Mouse (Mus musculus) large intestine, adult 2 months (tissue): ENCODE results near the gene Gpm6b. TPM values are rescaled to one million over a fixed set of nuclear protein-coding genes. Genes with fewer than 3 reads are reported as not detected.

ENCODE experiments used
- DNase-seq: peaks from one replicate; pipeline ENCODE4 v3.0.0-alpha.2; 2012; ENCODE audit warnings: low read depth, low spot score
- WGBS: fragments of 180-500 bp; shearing (Covaris S2); methylation state at CpG from one replicate; pipeline ENCODE4 v1.1.7; 2018; 5-methylcytosine and 5-hydroxymethylcytosine counted together
- polyA plus RNA-seq: library from polyadenylated mRNA; depleted of rRNA; stranded (reverse); fragments of >200 nt; gene quantifications from 2 replicates; pipeline ENCODE4 v1.2.3, GENCODE M21; 2012

The Gpm6b gene
- polyA plus RNA-seq, 1 experiment = 1.3 TPM

GRCm38 (mm10) chrX:166293465-166293864 lies 54.8 kb downstream of the Gpm6b start:
- no peak for DNase-seq
- WGBS = 89% methylated on average over 3 of the region's 3 CpGs

GRCm38 (mm10) chrX:166302791-166303190 lies 64.1 kb downstream of the Gpm6b start:
- no peak for DNase-seq
- WGBS = 25% methylated on average over 2 of the region's 2 CpGs

- 84% methylated on average over 2 of the region's 2 CpGs for WGBS
- DNase-seq = no peak
Measured at GRCm38 (mm10) chrX:166304355-166304754, 65.6 kb downstream of the Gpm6b start.

- WGBS = 86% methylated on average over 7 of the region's 7 CpGs
- no peak for DNase-seq
Measured at GRCm38 (mm10) chrX:166307437-166308222, 68.9 kb downstream of the Gpm6b start.

GRCm38 (mm10) chrX:166308798-166309197 lies 70.1 kb downstream of the Gpm6b start:
- no peak for DNase-seq
- WGBS = 26% methylated on average over 1 of the region's 1 CpGs

- 65% methylated on average over 1 of the region's 1 CpGs for WGBS
- no peak for DNase-seq
Measured at GRCm38 (mm10) chrX:166315251-166315650, 76.5 kb downstream of the Gpm6b start.

GRCm38 (mm10) chrX:166316552-166317375 lies 78.1 kb downstream of the Gpm6b start:
- 60% methylated on average over 7 of the region's 7 CpGs for WGBS
- DNase-seq = no peak

- WGBS = 90% methylated on average over 1 of the region's 1 CpGs
- no peak for DNase-seq
Measured at GRCm38 (mm10) chrX:166317376-166317679, 78.6 kb downstream of the Gpm6b start.

GRCm38 (mm10) chrX:166323226-166323625 lies 84.5 kb downstream of the Gpm6b start:
- 71% methylated on average over 3 of the region's 3 CpGs for WGBS
- no peak for DNase-seq

- WGBS = 70% methylated on average over 5 of the region's 5 CpGs
- no peak for DNase-seq
Measured at GRCm38 (mm10) chrX:166327621-166328020, 88.9 kb downstream of the Gpm6b start.

- no peak for DNase-seq
- WGBS = 61% methylated on average over 3 of the region's 3 CpGs
Measured at GRCm38 (mm10) chrX:166328219-166328901, 89.6 kb downstream of the Gpm6b start.

- WGBS = 48% methylated on average over 9 of the region's 9 CpGs
- DNase-seq = no peak
Measured at GRCm38 (mm10) chrX:166328904-166329451, 90.3 kb downstream of the Gpm6b start.

GRCm38 (mm10) chrX:166334516-166335136 lies 95.9 kb downstream of the Gpm6b start:
- WGBS = 76% methylated on average over 6 of the region's 6 CpGs
- DNase-seq = no peak

- 94% methylated on average over 5 of the region's 5 CpGs for WGBS
- DNase-seq = no peak
Measured at GRCm38 (mm10) chrX:166338353-166338752, 99.6 kb downstream of the Gpm6b start.

GRCm38 (mm10) chrX:166338784-166339520 lies 100.2 kb downstream of the Gpm6b start:
- no peak for DNase-seq
- 87% methylated on average over 9 of the region's 9 CpGs for WGBS

GRCm38 (mm10) chrX:166339911-166340310 lies 101.2 kb downstream of the Gpm6b start:
- 83% methylated on average over 4 of the region's 4 CpGs for WGBS
- no peak for DNase-seq

- 80% methylated on average over 6 of the region's 6 CpGs for WGBS
- DNase-seq = no peak
Measured at GRCm38 (mm10) chrX:166341795-166342194, 103.1 kb downstream of the Gpm6b start.

GRCm38 (mm10) chrX:166344228-166345015 lies 105.7 kb downstream of the Gpm6b start:
- no peak for DNase-seq
- 31% methylated on average over 10 of the region's 10 CpGs for WGBS
